Mouse (Mus musculus) testis, adult 2 months (tissue): ENCODE measurements at regions not wholly inside any gene's neighbourhood (a gene's known extent, or its start where the extent isn't known, plus 50 kb on each side); places are given as distances from the start of the nearest gene placed in this dataset.

ENCODE experiments used
- CTCF ChIP-seq: fragments of 200-500 bp; IDR thresholded peaks from 2 replicates; pipeline ENCODE4 v1.5.1; 2012; ENCODE audit warnings: low read depth, mild to moderate bottlenecking, inconsistent platforms, low read length, moderate library complexity; ENCODE audit not compliant: control insufficient read depth, insufficient read depth, insufficient replicate concordance
- POLR2A ChIP-seq: fragments of 200-500 bp; IDR thresholded peaks from 2 replicates; pipeline ENCODE4 v1.6.1; 2012; ENCODE audit warnings: low read depth, mild to moderate bottlenecking, inconsistent platforms, low read length, moderate library complexity; ENCODE audit not compliant: control insufficient read depth

DNA sequence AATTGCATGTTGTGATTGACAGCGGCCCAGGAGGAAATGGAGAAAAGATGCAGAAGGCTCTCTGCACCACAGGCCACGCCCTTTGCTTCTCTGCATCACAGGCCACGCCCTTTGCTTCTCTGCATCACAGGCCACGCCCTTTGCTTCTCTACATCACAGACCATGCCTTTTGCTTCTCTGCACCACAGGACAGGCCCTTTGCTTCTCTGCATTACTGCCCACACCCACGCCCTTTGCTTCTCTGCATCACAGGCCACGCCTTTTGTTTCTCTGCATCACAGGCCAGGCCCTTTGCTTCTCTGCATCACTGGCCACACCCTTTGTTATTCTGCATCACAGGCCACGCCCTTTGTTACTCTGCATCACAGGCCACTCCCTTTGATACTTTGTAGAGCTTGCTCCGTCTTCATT is 82.7 kb downstream of the Dyrk2 start:
- TF ChIP-seq POLR2A (no peak), CTCF (no peak)
